Mouse (Mus musculus): ENCODE data around the gene Egfl8.

The Egfl8 gene

DNA sequence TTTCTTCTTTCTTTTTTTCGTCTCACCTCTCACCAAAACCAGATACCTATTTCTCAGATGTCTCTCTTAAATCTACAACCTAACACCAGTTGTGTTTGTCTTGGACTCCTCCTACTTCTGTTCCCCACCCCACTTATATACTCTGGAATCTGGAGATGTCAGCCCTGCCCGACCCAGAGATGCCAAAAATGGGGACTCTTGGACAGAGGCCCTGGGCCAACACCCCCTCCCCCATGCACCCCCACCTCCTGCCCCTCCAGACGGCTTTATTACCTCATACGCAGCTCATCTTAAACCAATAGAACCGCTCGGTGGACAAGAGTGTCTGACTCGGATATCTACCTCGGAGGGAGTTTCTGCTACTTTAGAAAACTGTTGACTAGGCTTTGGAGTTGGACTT is 19.7 kb downstream of the Egfl8 start:
- DNase-seq (ENCODE audit: low spot score): no peak

- DNase-seq (ENCODE audit: low spot score): no peak
Observed at GRCm38 (mm10) chr17:34593752-34594525, 21.8 kb downstream of the Egfl8 start.

DNA sequence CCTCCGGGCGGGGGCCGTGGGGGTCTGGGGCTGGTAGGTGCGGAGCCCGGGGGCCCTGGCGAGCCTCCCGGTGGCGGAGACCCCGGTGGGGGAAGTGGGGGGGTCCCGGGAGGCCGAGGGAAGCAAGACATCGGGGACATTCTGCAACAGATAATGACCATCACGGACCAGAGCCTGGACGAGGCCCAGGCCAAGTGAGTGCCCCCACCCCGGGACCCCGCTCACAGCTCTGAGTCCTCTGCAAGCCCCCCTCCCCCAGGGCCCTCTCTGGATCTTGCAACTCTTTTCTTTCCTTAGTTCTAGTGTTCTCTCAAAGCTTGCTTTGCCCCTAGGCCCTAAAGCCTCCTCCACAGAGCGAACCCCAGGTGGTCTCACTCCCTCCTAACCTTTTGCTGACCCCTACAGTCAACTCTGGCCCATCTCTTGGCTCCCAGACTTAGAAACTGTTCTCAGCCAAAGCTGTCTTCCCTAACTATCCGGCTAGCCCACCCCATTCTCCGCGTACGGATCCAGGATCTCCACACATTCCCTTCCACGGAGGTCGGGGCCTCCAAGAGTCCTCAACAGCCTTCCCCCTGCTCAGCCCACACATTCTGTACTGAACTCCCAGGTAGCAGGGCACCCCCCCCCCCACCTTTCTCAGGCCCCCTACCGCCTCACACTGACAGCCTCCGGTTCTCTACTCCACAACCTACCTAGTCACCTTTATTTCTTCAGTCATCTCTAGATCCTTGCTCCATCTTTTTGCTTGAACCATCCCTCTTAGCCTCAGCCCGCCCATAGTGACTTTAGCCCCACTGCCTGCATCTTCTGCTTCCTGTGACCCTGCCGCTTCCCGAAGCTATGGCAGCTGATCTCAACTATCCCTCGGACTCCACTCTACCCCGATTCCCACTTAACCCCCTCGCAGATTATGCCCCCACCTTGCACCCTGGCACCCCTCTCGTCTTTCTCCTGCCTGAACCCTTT is 22.9 kb downstream of the Egfl8 start:
- no peak for DNase-seq (ENCODE audit: low spot score)

DNA sequence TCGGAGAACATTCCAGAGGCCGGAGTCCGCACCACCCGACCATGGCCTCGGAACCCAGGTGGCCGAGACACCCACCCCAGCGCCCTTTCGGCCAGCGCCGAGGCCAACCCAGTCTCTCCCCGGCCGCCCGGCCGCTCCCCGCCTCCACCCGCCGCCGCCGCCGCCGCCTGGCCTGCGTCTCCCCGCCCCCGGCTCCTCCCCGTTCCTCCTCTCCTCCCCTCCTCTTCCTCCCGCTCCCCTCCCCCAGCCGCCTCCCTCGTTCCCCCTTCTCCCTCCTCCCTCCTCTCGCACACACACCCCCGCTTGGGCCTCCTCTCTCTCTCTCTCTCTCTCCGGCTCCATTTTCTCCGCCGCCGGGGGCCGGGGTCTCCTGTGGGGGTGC is 23.8 kb downstream of the Egfl8 start:
- peak; percentile 83 for DNase-seq (ENCODE audit: low spot score)

DNA sequence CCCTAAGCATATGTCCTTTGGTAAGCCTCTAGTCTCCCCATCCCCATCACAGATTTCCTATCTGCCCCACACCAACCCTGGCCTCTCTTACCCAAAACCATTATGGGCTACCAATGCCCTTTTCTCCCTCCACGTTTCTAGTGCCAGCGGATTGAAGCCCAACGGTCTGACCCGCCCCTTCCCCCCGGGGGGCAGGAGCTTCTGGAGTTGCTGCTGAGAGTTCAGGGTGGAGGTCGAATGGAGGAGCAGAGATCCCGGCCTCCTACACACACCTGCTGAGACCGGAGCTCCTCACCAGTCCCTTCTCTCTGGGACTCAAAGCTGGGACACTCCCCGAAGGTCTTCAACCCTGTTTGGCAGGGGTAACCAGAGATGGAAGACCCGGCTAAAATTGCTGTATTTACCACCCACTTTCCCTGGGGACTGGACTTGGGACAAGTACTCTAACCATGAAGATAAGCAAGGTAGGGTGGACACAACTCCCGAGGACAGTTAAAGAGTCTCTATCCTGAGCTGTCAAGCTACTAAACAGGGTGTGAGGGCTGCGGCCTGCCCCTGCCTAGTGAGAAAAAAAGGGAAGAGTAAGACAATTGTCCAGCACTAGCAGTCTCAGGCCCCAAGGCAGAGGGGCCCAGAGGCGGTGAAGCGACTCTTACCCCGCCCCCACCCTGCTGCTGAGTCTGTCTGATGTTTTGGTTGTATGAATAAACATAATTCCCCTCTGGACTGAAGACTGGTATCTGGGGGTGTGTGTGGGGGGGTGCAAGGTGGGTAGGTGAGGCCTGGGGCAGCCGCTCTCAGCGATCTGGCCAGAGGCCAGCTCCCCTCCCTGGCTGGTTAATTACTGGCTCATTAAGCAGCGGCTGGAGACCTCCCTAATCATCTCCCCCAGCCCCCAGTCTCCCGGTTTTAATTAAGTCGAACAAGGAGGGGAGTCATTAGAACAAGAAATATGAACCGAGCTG is 24.5 kb downstream of the Egfl8 start, which contains the start of gene Pbx2:
TSS of gene Pbx2 (plus strand) at position 238 of the 965 bp plus-strand sequence.
- DNase-seq (ENCODE audit: low spot score): no peak

- DNase-seq (ENCODE audit: low spot score): no peak
Observed at GRCm38 (mm10) chr17:34590154-34590987, 25.4 kb downstream of the Egfl8 start.

DNA sequence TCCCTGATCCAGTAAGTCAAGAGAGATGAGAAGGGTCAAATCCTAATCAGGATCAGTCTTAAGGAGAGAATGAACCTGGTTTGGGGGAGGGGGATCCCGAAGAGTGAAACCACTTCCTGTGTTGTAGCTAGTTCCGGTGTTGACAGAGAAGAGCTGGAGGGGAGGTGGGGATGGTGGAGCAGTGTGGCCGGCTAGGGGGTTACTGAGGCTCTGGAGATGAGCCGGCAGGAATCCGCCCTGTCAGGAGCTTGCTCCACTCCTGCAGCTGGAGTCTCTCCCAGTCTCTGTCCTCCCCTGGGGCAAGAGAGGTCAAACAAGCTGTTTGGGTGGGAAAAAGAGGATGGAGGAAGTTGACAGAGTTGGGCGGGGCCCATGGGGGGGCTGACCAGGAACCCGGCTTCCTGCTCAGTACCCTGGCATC is 26.1 kb downstream of the Egfl8 start, which contains the start of gene Gpsm3:
TSS of gene Gpsm3 (plus strand) at position 126 of the 421 bp plus-strand sequence.
- DNase-seq (ENCODE audit: low spot score): no peak

DNA sequence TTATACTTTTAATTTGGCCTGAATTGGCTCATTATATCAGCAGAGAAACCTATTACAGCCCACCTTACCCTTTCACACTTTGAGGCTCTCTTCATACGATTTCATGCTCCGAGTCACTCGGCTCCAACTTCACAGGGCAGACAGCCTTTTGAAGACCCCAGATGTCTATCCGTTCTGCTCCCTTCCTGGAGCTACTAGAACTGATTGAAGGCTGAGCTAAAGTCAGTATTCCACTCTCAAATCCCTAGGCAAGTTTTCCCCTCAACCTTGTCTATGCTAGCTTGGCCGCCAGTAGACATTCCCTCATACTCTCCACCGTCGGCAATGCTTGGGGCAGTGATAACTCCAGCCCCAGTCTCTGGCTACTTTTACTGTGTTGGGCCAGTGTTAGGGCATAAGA is 26.6 kb downstream of the Egfl8 start:
- DNase-seq (ENCODE audit: low spot score): no peak

DNA sequence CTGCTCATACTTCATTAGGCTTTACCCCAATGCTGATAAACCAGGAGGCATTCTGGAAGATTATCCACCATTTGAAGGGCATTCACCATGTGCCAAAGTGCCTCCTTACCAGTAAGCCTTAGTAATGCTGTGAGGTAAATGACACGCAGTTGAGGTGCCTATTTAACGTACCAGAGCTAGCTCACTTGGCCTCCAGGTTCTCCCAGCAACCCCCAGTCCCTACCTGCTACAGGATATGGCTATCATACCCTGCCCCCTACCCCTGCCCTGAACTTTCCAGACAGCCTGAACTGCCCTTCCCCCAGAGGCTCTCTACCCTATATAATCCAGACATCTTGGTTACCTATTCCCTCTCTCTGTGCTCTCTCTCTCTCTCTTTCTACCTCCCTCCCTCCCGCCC is 27.0 kb downstream of the Egfl8 start:
- no peak for DNase-seq (ENCODE audit: low spot score)

- no peak for DNase-seq (ENCODE audit: low spot score)
Observed at GRCm38 (mm10) chr17:34587814-34588213, 28.0 kb downstream of the Egfl8 start.

GRCm38 (mm10) chr17:34587423-34587811 is 28.4 kb downstream of the Egfl8 start:
- peak; percentile 94 for DNase-seq (ENCODE audit: low spot score)

GRCm38 (mm10) chr17:34586796-34587422 is 28.9 kb downstream of the Egfl8 start:
- DNase-seq (ENCODE audit: low spot score): peak; percentile 83

DNA sequence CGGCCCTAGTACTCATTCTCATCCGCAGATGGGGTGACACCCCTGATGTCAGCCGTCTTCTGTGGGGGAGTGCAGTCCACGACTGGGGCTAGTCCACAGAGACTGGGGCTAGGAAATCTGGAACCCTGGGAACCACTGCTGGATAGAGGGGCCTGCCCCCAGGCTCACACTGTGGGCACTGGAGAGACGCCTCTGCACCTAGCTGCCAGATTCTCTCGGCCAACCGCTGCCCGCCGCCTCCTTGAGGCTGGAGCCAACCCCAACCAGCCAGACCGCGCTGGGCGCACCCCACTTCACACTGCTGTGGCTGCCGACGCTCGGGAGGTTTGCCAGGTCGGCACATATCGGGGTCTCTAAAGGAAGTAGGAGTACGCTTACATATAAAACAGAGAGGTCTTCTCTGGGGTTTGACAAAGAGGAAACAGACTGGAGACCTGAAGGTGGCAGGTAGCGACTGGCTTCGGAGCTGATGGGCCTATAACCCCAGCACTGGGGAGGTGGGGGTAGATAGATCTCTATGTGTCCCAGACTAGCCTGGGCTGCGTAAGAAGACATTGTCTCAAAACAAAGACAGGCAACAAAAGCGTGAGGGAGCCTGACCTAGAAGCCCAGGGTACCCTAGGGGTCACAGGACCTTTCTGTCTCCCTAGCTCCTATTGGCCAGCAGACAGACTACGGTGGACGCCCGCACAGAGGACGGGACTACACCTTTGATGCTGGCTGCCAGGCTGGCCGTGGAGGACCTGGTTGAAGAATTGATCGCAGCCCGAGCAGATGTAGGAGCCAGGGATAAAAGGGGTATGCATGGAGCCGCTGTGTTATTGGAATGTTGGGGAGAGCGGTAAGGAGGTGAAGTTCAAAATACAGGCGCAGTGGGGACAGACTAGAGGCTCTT is 29.6 kb downstream of the Egfl8 start:
- DNase-seq (ENCODE audit: low spot score): no peak

- DNase-seq (ENCODE audit: low spot score): no peak
Observed at GRCm38 (mm10) chr17:34585121-34585520, 30.6 kb downstream of the Egfl8 start.

DNA sequence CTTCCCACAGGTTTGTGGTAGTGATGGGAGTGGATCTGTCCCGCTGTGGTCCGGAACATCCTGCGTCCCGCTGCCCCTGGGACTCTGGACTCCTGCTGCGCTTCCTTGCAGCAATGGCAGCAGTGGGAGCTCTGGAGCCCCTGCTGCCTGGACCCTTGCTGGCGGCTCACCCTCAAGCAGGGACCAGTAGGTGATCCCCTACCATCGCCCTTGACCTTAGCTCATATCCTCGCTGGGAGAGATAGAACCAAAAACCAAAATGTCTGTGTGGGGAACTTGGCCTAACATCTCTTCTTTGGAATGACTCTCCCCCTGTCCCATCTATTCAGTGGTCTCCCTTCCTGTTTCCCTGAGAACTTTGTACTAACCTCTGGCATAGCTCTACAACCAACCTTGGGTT is 32.0 kb downstream of the Egfl8 start:
- DNase-seq (ENCODE audit: low spot score): no peak

DNA sequence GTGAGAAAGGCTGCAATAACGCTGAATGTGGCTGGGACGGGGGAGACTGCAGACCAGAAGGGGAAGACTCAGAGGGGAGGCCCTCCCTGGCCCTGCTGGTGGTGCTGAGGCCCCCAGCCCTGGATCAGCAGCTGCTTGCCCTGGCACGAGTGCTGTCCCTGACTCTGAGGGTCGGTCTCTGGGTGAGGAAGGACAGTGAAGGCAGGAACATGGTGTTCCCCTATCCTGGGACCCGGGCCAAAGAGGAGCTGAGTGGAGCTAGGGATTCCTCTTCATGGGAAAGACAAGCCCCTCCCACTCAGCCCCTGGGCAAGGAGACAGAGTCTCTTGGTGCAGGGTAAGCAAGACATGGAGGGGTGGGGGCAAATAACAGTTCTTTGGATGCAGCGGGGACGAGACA is 32.4 kb downstream of the Egfl8 start:
- DNase-seq (ENCODE audit: low spot score): no peak

DNA sequence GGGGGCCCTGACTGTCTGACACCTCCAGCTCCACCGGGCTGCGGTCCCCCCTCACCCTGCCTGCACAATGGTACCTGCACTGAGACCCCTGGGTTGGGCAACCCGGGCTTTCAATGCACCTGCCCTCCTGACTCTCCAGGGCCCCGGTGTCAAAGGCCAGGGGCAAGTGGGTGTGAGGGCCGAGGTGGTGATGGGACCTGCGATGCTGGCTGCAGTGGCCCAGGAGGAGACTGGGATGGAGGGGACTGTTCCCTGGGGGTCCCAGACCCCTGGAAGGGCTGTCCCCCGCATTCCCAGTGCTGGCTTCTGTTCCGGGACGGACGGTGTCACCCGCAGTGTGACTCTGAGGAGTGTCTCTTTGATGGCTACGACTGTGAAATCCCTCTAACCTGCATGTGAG is 33.2 kb downstream of the Egfl8 start:
- DNase-seq (ENCODE audit: low spot score): no peak

GRCm38 (mm10) chr17:34578070-34578469 is 37.7 kb downstream of the Egfl8 start:
- no peak for DNase-seq (ENCODE audit: low spot score)

DNA sequence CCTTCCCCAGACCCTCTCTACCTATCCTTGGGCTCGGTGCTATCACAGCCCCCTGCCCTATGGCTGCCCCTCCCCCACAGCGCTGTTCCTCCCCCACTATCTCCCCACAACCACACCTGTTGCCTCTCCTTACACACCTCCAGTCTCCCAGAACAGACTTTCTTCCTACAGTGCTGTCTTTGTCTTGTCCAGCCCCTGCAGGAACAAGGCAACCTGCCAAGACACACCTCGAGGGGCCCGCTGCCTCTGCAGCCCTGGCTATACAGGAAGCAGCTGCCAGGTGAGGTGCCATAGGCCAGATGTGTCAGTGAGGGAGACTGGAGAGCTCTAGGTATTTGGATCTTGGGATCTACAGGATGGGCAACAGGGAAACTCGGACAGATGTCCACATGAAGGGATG is 39.2 kb downstream of the Egfl8 start:
- no peak for DNase-seq (ENCODE audit: low spot score)
